Mouse (Mus musculus): Measurements from ENCODE around the gene Slc39a1.
"Not testable (repeated sequence)": the region's sequence is repeated elsewhere in the genome, so short reads cannot be mapped to it uniquely, and the experiment has no call there.

Slc39a1 gene

DNA sequence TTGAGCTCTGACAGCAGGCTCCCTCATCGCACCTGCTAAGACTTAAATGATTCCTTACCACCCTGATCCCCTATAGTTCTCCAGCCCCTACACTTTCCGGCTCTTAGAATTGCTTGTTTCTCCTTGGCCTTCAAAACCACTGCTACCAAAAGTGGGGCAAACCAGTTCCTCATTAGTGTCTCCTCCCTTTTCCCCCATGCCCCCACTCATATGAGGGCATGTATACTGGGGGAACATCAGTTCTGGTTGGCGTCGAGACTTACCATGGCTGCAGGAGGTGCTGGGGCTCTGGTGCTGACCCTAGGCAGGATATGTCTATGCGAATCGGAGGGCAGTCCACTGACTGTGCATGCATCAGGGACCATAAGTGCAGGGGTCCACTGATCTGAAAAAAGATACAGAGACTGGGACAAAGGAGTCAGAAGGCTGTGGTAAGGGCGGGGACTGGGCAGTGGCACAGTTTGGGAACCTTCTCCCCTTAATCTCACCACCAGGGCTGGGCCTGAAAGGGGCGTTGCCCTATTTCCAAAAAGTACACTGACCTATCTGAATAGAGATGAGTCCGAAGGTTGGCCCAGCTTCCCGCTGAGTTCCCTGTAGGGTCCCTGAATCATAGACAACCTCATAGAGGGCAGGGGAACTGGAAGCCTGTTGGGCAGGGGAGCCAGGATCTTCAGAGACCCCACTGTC is 6.2 kb upstream of the Slc39a1 start:
- DNase-seq (ENCODE audit: low spot score) = no peak

DNA sequence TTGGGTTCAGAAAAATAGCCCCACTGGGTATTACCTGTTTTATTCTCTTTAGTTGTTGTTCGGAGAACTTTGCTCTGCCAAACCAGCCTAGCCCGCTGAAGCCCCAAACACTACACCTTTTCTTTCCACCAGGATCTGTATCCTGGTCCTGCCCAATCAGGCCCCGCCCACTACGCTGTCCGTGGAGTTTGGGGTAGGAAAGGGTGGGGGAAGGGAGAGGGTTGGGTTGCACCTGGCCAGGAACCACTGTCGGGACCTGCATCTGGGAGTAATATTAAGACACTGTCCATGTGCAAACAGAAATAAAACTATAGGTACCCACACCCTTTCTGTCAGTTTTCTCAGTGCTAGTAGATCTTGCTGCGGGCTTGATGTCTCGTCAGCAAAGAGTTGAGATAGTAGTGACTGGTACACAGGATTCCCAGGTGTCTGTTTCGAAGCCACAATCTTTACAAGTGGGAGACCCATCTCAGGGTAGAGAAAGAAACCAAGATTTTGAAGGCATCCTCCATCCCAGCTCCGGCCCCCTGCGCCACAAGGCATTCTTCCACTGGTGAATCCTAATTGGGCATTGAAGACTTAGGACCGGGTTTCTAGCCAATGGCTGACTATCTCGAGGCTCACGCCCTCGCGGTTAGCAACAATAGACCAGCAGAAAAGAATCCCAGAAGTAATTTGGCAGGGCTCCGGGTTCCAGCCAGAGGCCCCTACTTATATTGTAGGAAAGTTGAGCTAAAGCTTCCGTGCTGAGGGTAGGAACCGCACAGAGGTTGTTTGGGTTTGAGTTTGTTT is 4.8 kb upstream of the Slc39a1 start, which contains the start of gene Creb3l4:
TSS of gene Creb3l4 (minus strand) at position 529 of the 792 bp plus-strand sequence.
- DNase-seq (ENCODE audit: low spot score) = peak; percentile 70

DNA sequence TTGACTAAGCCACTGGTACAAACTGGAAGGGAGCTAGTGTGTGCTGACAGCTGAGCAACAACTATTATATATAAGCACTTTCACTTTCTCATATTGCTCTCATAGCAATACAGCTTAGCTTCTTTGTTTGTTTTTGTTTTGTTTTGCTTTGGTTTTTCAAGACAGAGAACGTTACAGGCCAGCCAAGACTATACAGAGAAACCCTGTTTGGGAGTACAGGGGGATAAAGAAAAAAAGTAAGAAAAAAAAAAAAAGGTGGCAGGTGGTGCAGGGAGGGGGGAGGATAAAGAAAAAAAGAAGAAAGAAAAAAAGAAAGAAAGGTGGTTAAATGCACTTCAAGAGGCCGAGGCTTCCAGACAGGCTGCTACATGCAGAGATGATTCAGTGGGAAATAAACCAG is 2.6 kb upstream of the Slc39a1 start:
- DNase-seq (ENCODE audit: low spot score) = no peak

DNA sequence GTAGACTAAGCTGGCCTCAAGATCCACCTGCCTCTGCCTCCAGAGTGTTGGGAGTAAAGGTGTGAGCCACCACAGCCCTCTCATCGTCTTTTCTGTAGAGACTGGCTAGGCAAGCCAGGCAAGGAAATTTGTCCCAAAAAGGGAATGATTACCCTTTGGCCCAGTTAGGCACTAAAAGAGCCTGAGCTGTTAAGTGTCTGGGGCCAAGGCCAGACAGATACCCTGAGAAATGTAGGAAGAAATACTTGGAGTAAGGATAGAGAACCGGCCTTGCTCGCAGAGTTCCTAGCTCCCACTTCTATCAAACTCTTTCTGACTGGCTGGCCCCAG is 377 bp upstream of the Slc39a1 start:
- no peak for DNase-seq (ENCODE audit: low spot score)

DNA sequence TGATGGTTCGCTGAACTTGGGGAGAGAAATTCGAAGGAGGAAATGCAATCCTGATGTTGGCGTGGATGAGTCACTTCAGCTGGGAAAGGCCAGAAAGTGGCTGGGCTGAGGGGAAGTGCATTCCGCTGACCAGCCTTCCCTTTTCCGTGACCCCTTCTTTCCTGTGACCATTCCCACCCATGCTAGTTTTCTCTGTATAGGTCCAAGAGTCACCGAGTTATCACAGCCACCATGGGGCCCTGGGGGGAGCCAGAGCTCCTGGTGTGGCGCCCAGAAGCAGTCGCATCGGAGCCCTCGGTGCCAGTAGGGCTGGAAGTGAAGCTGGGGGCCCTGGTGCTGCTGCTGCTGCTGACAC is 751 bp downstream of the Slc39a1 start:
- no peak for DNase-seq (ENCODE audit: low spot score)

DNA sequence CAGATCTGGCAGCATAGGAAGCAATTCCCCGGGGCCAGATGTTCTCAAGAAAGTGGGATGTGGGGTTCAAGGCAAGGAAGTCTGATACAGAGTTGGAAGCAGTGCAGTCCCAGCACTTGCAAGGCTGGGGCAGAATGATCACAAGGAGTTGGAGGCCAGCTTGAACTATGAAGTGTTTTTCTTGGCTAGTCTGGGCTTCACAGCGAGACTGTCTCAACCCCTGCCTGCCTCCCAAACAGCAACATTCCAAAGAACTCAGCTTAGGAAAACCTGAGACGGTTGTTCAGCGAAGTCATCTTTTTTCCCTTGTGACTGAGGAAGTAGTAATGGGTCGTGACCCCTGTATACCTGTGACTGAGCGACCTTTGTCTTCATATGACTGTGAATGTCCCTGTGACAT is 2.8 kb downstream of the Slc39a1 start:
- no peak for DNase-seq (ENCODE audit: low spot score)

DNA sequence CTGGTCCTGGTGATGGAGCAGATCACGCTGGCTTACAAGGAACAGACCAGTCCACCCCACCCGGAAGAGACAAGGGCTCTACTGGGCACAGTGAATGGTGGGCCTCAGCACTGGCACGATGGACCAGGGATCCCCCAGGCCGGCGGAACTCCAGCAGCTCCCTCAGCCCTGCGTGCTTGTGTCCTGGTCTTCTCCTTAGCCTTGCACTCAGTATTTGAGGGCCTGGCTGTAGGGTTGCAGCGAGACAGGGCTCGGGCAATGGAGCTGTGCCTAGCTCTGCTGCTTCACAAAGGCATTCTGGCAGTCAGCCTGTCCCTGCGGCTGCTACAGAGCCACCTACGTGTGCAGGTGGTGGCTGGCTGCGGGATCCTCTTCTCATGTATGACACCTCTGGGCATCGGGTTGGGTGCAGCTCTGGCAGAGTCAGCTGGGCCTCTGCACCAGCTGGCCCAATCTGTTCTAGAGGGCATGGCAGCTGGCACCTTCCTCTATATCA is 3.8 kb downstream of the Slc39a1 start:
- DNase-seq (ENCODE audit: low spot score) = not testable (repeated sequence)

DNA sequence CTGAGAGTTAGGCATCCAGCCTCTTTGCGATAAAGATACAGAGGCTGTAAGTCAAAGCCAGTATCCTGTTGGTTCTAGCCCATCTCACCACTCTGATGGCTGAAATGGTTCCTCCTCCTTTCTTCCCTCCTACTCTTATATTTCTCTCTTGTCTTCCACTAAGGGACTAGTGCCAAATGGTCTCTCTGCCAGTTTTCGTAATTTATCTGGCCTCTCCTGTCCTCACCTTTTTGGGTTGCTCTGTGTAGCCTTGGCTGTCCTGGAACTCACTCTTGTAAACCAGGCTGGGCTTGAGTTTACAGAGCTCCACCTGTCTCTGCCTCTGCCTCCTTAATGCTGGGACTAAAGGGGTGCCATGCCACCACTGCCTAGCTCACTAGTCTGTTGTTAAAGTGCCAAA is 4.7 kb downstream of the Slc39a1 start:
- DNase-seq (ENCODE audit: low spot score) = not testable (repeated sequence)

DNA sequence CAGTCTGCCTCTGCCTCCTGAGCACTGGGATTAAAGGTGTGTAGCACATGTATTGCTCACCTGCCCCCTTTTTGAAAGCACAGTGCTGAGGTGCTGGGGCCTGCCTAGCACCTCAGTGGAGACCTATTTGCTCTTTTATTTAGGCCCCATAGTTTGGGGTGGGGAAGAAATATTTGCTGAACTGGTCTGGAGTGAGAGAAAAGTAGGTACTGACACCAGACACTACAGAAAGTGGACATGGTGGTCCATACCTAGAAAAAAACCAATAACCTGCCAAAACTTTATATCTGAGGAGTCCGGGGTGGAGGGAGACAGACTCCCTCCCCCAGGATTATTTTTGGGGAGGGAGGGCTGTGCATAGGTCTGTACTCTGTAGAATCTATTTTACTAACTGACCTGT is 5.2 kb downstream of the Slc39a1 start:
- not testable (repeated sequence) for DNase-seq (ENCODE audit: low spot score)

DNA sequence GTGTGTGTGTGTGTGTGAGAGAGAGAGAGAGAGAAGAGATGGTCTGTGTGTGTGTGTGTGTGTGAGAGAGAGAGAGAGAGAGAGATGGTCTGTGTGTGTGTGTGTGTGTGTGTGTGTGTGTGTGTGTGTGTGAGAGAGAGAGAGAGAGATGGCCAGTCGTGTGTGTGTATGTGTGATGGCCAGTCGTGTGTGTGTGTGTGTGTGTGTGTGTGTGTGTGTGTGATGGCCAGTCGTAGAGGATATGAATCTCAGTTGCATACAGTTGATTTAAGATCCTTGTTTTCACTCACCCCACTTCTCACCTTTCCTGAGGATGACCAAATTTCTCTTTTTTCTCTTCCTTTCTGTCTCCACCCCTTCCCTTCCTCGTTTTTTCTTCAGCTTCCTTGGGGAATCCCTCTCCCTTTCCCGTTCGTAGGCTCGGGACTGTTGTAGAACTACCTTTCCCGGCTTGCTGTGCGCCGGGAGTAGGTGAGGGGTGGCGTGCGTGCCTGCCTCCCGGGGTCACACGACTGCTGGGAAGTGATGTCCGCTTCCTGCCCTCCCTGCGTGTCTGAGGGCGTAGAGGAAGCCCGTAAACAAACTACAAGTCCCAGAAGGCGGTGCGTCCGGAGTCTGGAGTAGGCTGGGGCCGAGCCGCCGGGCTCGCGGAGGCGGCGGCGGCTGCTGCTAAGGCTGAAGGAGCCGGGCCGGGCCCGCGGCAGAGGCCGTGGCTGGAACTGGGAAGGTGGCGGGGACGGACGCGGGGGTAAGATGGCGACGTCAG is 5.9 kb downstream of the Slc39a1 start, which contains the start of gene Crtc2:
TSS of gene Crtc2 (plus strand) at position 511 of the 766 bp plus-strand sequence.
- peak; percentile 90 for DNase-seq (ENCODE audit: low spot score)

DNA sequence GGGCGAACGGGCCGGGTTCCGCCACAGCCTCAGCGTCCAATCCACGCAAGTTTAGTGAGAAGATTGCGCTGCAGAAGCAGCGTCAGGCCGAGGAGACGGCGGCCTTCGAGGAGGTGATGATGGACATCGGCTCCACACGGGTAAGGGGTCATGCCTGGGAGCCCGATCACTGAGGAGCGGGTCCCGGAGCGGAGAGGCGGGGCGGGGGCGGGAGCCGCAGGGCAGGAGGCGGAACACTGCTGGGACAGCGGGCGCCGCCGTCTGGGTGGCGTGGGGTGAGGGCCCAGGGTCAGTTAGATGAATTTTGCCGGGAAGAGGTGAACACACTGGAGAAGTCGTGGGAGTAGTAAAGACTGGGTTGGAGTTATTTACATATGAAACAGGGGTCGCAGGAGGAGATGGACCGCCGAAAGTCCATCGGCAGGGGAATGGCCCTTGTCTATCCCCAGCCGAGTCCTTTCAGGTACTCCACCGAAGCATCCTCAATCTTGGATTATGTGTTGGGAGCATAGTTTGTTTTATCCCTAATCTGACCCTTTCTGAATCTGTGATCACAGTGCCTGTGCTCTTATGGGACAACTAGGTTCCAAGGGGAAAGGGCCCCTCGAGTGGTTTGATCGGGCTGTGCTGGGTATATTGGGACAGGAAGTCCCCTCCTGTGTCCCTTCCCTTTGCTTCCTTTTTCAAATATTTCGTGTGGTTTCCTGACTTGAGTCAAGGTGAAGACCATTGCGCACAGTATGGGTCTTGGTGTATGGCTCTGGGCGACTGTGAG is 6.6 kb downstream of the Slc39a1 start:
- DNase-seq (ENCODE audit: low spot score) = no peak

DNA sequence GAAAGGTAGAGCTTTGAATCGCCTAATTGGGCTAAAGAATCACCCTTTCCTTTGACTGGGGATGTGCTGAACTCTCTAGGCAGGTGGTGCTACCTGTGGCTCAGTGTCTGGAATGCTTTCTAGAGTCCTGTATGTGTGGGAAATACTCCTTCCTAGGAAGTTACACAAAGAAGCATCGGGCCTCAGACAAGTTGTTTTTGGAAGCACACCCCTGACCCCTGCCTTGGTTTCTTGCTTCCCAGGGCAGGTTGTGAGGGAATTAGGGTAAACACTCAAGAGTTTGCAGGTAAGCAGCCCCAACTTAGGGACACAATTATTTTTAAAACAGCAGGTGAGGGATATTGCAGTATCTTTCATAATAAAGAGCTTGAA is 7.2 kb downstream of the Slc39a1 start:
- no peak for DNase-seq (ENCODE audit: low spot score)

DNA sequence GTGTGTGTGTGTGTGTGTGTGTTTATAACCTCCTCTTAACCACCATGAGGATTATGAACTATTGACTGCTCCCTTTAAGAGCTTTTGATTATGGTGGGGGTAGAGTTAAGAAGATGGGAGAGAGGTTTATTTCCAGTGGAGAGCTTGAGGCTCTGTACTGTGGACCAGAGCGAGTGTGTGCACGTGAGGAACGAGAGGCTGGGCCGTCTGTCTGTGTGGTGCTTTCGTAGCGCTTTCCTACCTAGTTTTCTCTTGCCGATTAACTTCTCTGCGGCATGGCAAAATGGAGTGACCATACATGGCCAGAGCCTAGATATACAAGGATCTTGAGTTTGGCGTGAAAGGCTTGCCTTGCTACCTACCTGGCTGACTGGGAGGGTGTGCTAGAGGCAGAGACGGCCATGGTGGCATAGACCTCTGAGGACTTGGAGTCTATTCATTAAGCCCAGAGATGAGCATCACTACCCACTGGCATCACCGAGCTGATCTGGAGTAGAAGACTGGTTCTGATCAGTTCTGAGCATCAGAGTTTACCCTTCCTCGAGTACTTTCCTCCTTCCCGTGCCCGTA is 7.9 kb downstream of the Slc39a1 start:
- DNase-seq (ENCODE audit: low spot score) = no peak

DNA sequence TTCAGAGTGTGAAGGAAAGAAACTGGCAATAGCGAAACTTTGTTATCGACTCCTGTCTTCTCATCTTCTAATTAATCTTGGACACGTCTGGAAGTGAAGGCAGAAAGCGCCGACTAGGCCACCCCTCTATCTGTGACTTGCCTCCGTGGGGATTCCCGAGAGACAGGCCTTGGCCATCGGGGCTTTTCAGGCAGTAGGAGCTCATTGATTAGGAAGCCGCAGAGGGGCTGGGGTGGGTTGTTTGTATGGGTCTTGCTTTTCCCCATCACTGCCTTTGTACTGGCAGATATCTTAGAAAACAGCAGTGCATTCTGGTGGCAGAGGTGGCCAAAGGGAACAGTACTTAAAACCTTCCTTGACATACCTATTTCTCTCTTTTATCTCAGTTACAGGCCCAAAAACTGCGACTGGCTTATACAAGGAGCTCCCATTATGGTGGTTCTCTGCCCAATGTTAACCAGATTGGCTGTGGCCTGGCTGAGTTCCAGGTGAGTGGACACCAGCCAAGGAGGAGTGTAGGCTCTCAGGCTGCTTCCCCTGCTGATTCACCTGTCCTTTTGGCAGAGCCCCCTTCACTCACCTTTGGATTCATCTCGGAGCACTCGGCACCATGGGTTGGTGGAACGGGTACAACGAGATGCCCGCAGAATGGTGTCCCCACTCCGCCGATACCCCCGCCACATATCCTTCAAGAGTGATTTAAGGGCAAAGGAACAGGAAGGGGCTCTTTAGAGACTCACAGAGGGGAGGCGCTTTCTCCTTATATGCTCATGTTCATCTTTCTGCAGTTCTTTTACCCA is 9.0 kb downstream of the Slc39a1 start:
- DNase-seq (ENCODE audit: low spot score) = no peak

DNA sequence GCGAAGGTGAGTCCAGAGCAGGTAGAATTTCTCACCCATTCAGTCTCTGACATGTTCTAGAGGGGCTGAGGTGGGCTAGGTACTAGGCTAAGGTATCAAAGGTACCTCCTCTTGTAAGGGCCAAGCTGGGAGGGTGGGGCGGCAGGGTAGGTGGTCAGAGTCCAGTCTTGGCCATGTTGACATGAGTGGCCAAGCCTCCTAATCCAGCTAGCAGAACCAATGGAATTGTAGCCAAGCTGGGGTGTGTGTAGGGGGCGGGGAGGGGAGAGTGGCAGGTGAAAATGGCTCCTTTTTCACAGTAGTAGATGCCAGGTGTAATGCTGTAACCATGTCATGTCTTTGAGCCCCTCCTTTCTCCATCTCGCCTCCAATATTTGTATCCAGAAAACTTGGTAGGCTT is 10.5 kb downstream of the Slc39a1 start:
- no peak for DNase-seq (ENCODE audit: low spot score)

DNA sequence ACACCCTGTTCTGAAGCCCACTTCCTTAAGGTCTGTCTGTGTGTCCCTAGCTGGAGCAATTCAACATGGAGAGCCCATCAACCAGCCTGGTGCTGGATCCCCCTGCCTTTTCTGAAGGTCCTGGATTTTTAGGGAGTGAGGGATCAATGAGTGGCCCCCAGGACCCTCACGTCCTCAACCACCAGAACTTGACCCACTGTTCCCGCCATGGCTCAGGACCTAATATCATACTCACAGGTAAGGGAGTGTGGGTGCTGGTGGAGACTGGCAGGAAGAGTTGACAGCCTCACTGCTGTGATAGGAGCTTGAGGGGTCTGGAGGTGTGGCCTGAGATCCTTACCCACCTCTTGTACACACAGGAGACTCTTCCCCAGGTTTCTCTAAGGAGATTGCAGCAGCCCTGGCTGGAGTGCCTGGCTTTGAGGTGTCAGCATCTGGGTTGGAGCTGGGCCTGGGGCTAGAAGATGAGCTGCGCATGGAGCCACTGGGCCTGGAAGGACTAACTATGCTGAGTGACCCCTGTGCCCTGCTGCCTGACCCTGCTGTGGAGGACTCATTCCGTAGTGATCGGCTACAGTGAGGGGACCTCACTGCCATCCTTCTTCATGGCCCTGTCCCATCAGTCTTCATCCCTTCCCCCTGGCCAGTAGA is 15.3 kb downstream of the Slc39a1 start:
- DNase-seq (ENCODE audit: low spot score) = no peak

DNA sequence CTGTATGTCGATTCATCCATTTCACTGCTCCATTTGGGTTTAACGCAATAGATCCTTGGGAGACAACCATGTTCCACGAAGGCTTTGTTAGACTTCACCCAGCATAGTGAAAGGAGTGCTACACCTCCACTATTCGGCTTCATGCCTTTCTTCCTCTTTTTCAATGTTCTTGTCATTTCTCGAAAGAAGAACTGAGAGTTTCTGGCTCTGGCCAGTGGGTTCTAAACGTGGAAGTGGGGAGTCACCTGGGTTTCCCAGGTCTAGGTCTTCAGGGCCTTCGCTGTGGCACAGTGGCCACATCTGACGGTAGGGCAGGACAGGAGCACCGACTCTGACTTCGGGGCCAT is 16.7 kb downstream of the Slc39a1 start:
- DNase-seq (ENCODE audit: low spot score) = no peak

DNA sequence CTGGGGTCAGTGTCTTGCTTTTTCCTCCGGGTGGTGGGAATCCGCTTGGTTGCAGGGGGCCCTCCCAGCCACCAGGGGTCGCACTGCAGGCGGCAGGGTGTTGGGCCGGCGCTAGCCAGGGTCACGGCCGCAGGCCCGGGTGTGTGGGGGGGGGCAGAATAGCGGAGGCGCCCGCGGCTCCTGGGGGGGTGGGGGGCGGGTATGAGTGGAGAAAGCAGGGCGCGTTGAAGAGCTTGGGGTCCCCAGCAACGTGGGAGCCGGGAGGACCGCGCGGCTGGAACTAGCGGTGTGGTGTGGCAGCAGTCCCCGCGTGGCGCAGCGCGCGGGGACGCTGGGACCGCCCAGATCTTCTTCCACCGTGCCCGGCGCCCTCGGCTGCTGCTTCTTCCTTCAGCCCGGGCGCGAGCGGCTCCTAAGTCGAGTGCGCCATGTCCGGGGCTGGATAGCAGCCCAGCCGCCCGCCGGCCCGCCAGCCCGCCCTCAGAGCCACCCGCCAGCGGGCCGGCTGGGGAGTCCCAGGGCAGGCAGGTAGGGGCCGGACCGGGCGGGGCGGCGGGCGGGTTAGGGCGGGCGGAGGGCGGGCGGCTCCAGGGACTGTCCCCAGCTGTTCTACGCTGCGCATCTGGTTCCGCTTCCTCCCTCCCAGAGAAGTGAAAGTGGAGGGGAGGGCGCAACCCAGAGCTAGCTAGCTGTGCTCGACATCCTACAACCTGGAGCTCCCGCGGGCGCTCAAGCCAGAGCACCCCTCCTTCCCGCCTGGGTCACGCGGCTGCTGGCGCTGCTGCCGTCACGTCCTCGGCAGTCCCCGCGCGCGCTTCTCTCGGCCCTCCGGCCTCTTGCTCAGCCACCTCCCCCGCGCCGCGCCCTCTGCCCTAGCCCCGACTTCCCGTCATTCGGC is 17.3 kb downstream of the Slc39a1 start, which contains the start of gene Dennd4b:
TSS of gene Dennd4b (plus strand) at position 152 of the 898 bp plus-strand sequence.
- DNase-seq (ENCODE audit: low spot score) = peak; percentile 97
